Mouse (Mus musculus): Measurements from ENCODE around the gene Ubac2.

Ubac2 gene

DNA sequence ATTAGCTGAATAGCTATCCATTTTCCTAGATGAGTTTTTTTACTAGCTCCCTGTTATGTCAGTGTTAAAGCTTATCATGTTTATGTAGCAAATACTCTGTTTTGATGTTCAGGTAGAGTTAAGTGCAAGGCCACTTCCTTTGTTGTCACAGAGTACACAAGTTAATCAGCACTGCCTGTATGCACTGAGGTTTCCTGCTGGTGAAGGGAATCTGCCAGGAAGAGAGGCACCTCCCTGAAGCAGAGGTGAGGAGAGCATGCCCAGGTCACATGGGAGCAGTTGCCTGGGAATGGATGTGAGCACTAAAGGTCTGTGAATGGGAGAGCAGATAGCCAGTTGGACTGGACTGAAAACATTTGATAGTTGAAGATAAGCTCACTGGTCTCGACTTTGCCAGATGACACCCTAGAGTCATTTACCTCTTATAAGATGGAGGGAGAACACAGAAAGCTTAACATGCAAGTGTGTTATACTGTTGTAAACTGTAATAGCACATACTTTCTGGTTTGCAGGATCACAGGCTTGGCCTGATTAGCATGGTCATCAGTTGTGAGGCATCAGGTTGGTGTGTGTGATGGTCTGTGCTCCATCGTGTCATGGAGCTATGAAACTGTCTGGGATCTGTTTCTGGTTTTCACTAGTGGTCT, 73.1 kb downstream of the Ubac2 start:
- DNase-seq (ENCODE audit: low spot score) = no peak

DNA sequence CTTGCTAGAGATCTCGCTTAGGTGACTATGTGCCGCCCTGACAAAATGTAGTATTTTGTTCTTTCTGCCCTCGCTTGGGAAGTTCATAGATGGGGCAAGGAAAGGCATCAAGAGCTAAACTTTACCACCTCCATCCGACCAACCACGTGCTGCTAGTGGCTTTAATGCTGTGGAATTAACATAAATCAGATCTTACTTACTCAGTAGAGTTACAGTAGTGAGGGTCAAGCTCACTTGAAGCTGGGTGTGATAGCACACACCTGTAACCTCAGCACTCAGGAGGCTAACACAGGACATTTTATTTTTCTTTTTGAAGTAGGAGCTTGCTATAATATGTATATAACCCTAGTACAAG, 73.6 kb downstream of the Ubac2 start:
- DNase-seq (ENCODE audit: low spot score) = no peak

DNA sequence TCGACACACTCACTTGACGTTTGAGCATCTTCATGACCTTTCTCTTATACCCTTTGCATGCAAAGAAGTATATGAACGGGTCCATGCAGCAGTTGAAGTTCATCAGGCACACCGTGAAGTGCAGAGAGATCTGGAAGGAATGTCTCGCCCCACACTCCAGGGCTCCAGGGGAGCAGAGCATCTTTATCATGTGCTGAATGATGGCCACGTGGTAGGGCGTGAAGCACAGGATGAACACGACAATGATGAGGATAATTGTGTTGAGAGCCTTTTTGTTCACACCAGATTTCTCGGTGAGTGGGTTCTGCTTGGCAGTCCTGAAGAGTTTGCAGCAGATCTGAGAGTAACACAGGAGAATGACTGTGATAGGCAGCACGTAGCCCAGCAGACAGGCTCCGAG, 75.7 kb downstream of the Ubac2 start:
- DNase-seq (ENCODE audit: low spot score) = no peak

DNA sequence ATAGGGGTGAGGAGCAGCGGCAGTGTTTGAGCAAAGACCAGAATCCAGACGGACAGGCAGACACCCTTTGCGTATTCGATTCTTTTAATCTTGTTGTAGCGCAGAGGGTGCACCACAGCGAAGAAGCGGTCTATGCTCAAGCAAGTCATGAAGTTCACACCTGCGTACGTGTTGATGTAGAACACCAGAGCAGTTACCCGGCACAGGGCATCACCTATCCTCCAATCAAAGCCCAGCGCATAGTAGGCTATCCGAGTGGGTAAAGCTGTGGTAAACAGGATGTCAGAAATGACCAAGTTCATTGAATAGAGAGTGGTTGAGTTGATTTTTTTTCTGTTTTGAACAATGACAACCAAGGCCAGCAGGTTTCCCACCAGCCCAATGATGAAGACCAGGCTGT, 76.2 kb downstream of the Ubac2 start:
- DNase-seq (ENCODE audit: low spot score) = no peak

DNA sequence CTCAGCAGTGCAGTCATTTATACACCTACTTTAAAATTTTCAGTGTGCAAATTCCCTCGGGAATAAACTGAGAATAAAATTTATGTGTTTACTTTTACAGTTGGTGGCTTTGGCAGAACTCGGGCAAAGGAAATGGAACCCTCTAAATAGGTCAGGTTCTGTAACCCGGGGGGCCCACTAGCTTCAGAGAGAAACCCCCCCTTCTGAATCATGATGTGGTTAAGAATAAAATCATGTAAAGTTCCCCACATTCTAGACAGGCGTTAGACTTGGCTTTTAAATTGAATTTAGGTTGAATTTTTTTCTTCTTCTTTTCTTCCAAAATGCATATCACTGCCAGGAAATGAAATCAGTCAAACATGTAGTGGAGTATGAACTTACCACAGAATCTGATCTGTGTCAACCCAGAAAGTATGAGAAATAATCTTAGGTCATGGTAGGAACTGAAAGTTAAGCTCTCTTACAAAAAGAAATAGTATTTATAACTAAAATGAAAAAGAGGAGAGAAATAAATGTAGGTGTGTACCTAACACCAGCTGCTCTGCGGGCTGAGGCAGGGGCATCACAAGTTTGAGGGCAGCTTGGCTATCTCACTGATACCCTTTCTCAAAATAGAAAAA, 76.9 kb downstream of the Ubac2 start:
- no peak for DNase-seq (ENCODE audit: low spot score)

DNA sequence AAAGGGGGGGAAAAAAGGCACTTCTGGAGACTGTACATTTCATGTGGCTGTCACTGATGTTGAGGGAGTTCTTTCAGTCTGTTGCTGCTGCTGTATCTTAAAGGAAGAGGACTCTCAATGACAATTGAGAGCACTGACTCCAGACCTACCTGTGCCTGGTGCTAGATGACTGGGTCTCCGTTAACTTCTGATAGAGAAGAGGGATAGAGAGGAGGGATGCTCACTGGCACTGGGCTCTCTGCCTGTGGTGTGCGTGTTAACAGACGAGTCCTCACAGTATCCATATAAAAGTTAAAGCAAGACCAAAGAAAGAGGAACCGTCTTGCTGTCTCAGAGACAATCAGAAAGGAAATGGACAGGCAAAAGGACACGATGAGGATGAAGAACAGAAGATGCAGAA, 77.9 kb downstream of the Ubac2 start:
- DNase-seq (ENCODE audit: low spot score) = no peak

DNA sequence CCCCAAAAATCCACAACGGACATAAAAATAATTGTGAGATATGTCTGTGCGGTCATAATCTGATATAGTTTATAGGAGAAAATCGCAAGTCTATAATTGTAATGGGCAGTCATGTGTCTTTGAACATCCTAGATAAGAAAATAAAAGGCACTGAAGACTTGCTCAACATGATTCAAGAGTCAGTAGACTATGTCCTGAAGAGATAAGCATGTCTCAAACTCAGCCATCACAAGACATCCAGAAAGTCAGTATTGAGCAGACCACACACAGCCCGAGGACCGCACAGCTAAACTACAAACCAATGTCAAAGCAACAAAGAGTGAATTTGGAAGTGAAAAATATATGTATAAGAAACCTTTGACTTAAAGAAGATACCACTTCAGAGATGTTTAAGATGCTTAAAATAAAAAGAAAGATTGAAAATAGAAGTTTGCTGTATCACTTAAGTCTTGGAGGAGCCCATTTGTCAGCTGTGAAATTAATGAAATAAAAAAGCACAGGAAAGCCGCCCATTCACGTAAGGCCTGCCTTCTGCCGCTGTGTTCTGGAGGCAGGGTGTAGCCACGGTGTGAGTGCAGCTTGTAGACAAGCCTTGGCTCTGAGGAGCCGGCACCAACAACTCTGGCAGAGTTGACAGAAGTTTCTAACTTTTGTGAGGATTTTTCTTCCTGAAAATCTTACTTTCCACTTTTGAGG, 78.9 kb downstream of the Ubac2 start:
- DNase-seq (ENCODE audit: low spot score) = no peak

DNA sequence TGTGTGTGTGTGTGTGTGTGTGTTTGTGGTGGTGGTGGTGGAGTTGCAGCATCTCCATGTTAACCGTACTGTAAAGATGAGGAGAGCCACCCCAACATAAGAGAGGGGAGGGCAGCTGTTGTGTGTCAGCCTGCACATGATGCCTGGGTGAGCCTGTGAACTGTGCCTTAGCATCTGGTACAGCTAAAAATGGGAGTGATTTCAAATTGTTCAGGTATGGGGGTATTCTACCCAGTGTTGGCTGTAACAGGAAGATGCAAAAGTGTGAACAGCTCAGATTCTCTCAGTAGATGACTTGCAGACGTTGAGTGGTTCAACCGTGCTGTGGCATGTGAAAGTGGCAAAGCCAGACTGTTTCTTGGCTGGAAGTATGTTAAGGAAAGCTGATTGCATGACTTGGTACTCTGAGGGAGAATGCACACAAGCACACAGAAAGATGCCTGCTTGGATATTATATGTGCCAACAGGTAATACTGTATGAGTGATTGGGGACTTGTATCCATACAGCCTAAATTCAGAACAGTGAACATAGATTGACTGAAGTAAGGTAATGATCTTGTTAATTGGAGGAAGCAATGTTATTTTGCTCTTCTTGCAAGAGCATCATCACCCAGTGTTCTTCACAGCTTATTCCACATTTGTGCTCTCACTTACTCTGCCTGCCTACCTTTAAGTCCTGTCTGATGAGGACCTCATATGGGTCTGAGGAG, 79.8 kb downstream of the Ubac2 start:
- DNase-seq (ENCODE audit: low spot score) = no peak

DNA sequence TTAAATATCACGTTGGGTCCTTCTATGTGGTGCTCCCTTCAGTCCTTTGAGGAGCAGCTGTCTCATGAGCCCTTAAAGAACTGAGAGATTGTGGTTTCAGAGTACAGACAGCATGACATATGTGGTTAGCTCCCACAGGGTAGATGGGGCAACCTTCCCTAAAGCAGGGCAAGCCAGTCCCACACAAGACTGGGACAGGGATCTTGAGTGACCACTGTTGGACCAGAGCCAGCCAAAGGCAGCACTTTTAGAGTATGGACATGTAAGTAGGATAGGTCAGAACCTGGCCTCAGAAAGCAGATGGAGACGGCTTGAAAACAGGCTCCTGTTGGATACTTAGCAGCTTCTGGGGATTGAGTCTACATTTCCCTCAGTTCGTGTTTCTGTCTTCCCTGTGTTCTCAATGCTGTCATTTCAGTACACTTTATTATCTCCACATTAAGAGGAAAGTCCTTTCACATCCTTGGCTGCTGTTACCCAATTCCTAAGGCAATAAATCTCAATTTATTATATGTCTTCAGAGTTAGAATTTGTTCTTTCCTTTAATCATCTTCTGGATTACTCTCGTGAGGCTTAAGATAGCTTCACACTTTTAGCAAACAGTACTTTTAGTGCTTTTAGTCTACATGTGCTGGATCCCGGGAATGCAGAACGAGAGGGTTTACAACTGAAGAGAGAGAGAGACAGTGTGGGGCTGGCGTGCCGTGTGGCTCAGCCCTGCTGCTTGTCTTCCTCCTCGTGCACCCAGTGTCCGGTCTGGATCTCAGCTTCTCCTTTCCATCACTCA, 80.5 kb downstream of the Ubac2 start:
- no peak for DNase-seq (ENCODE audit: low spot score)

DNA sequence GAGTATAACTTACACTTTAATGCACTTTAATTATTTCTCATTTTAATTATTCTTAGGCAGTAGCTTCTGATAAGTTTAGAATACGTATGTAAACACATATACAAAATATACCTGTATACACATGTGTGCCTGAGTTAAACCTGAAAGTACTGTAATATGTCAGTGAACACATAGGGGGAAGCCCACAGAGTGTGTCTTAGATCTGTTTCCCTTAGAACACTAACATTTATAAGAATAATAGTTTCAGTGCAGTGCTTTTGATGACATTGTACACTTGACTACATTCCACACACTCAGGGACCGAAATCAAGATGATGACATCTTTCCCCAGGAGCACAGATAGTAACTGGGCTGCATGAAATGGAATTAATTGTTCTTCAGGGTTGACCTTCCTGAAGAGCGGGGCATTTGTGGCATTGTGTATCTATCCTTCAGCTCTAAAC, 81.1 kb downstream of the Ubac2 start:
- no peak for DNase-seq (ENCODE audit: low spot score)

DNA sequence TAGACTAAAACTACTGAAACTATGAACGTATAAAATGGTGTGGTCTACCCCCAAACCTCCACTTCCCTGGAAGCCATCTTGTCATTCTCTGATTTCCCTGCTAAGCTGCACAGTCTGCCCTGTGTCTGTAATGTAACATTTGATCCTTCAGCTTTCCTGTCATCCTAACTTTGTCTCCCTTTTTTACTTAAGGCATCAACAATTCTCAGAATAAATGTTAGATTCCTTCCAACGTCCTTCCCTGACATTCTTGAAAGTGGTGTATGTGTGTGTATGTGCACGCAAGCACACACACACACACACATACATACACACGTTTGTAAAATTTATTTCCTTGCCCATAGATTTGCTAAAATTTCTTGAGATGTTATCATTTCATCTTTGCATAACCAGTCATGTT, 81.6 kb downstream of the Ubac2 start:
- DNase-seq (ENCODE audit: low spot score) = no peak

DNA sequence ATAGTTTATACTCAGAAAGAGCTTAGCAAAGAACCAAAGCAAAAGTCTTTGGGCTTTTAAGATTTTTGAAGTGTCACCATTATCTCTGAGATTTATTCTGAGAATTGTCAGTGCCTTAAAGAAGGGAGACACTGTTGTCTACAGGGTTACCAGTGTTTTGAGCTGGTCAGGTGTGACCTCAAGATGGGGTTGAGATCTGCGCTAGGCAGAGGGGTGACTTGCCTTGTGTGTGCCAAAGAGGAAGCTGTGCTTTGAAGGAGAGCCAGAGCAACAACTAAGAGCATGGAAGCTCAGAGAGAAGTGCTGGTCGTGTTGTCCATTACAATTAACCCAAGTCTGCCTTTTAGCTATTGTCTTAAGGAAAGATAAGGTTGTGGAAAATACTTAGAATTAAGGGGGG, 82.1 kb downstream of the Ubac2 start:
- DNase-seq (ENCODE audit: low spot score) = no peak

DNA sequence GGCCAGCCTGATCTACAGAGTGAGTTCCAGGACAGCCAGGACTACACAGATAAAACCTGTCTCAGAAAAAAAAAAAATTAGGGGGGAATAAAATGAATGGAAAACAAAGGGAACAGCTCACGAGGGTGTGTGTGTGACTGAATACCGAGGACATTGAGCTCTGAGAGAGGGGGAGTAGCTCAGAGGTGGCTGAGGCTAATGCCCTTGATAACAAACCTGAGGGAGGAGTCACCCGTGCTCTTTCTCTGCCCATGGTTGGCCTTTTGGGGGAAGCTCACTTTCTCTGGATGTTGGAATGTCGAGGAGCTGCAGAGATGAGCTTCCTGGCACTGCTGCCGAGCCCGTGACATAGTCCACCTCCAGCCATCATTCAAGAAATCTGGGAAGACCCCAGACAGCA, 82.6 kb downstream of the Ubac2 start:
- DNase-seq (ENCODE audit: low spot score) = no peak

DNA sequence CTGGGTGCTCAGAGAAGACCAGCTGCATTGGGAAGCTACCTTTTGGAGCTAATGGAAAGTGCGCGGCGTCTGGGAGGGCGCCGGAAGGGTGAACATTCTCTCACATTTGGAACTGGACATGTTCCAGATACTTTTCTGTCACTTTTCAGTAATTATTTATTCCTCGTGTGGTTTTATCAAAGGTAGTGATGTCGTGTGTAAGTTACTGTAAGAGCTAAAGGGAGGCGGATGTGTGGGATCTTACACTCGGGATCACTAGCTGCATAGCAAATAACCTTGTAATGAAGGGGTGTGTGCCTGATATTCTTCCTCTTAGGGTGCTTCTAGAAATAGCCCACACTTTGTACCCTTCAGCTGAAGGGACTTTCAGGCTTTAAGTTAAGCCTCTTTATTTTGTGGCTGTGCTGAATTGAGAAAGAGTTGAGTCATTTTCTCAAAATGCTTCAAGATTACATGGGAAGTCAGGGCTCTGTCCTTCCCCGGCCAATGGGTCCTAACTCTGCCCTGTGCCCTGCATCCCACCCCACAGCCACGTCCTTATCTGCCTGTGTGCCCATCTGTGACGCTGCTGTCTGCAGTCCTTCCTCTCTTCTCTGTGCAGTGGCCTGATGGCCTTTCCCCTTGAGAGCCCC, 83.2 kb downstream of the Ubac2 start:
- no peak for DNase-seq (ENCODE audit: low spot score)

DNA sequence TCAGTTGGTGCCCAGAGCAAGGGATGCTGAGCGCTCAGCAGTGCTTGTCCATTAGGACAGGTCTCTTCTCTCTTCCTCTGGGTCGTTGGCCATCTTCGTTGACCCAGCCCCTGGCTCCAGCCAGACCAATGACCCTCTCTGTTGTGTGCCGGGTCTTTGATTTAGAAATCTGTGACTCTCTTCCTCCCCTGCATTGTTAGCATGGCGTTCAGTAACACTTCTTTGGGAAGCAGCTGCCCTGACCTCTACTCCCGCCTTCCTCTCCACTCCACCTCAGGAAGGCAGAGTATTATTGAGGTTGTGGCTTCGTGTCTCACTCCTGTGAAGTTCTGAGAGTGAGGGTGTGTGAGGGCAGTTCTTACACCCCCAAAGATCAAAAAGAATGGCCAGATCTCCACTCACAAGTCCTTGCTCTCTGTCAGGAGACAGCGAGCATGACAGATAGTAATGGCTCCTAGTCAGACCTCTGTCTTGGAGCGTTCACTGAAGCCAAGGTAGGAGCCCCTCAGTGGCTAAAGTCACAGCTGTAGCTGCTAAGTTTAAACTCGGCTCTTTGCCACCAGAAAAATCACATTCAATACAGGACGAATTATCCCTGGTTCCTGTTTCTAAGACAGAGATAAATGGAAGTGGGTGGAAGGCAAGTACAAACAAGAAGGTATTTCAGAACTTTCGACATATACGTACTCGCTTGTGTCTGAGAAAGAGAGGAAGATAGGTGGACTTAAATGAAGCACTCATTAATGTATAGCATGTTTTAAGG, 83.9 kb downstream of the Ubac2 start:
- DNase-seq (ENCODE audit: low spot score) = no peak

DNA sequence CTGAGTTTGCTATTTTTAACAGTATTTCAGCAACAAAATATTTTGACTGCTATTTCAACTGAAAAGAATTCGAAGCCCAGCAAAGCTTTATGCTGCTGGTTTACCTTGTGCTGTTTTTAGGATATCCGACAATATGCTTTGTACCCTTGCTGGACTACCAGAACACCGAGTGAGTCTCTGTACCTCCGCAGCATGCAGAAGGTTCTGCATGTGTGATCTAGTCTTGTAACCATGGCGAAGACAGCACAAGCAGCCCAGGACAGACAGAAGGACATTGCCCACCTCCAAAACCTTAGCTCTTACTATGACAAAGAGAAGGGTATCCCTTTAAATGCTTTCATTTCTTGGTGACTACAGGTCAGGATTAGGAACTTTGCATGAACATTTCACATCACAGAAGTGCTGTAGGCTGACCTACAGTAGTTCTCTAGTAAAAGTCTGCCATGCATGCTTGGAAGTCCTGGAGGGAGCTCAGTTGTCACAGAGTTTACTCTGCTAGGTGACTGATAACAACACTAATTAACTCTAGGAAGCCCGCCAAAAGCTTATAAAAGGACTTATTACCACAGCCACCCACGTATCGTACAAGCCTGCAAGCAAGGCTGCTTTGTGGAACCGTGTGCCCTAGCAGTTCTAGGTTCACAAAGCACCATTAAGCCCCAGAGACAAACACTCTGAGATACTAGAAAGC, 85.0 kb downstream of the Ubac2 start:
- no peak for DNase-seq (ENCODE audit: low spot score)

DNA sequence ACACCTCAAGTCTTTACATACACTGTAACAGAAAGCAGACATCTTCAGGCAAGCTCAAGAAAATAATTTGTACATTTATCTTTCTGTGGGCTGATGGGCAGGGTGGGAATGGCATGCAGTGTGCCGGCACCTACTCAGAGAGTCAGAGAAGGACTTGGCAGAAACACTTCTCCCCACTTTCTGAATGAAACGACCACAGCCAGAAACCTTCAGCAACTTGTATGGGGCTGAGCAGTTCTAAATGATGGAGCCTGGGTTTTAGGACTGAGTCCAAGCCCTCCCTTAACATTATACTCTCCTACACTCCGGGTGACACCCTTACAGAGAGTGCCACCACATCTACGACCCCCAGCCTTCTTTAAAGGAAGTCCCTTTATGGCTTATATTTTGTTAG, 85.5 kb downstream of the Ubac2 start:
- no peak for DNase-seq (ENCODE audit: low spot score)

DNA sequence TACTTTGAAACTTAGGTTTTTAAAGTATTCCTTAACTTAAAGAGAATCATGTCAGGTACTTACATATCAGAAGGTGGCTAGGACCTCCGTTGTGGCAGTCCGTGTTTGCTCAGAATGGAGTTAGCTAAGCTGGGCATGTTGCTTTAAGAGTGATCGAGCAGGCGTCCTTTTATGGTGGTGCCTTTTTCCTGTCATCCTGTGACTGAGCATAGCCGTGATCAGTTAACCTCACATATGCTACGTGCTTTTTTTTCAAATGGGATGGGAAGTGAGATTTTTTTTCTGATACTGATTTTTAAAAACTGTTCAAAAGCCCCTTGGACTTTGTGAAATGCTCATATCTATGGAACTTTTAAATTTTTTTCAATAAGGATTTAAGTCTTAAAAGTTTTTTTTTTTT, 86.6 kb downstream of the Ubac2 start, which contains the start of gene Gpr183:
Gene Gpr183 (minus strand): TSS at position 206 of the 400 bp plus-strand sequence.
- DNase-seq (ENCODE audit: low spot score) = peak; percentile 29

DNA sequence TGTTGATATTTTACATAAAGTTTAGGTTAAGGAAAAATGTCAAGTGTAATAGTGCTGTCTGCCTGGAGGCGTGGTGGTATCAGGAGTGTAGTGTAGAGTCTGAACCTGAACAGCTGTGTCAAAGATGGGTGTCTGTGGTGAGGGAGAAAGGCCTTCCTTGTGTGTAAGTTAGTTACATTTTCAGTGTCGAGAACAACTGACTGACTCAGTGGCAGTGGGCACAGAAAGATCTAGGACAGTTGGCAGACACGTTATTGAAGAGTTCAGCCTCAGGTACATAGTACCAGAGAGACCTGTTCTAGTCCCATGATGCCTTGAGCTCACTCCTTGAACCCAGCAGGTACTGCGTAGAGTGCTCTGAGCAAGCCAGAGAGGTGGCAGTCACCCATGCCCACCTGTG, 87.0 kb downstream of the Ubac2 start:
- DNase-seq (ENCODE audit: low spot score) = no peak

DNA sequence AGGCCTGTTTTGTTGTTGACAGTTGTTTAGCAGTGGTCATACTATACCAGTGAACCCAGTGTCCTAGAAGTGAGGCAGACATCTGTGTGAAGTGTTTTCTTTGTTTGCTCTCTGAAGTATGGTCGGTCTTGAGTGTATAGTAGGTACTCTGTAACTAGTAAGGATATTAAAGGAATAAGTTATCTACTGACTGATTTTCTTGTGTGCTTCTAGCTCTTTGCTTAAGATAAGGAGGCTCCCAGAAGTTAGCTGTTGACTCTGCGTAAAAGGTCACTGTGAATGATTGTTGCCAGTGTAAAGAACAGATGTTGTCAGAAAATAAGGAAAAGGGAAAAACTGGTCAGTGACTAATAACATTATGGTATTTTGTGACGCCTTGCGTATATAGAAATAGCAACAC, 88.7 kb downstream of the Ubac2 start:
- no peak for DNase-seq (ENCODE audit: low spot score)
